Mouse (Mus musculus) brain, embryonic 18.5 days (tissue): ENCODE measurements around the gene Ccdc57.

Experiments
- DNase-seq: peaks from one replicate; pipeline ENCODE4 v3.0.0-alpha.2; 2012; ENCODE audit warnings: low read depth, low spot score

The Ccdc57 gene

DNA sequence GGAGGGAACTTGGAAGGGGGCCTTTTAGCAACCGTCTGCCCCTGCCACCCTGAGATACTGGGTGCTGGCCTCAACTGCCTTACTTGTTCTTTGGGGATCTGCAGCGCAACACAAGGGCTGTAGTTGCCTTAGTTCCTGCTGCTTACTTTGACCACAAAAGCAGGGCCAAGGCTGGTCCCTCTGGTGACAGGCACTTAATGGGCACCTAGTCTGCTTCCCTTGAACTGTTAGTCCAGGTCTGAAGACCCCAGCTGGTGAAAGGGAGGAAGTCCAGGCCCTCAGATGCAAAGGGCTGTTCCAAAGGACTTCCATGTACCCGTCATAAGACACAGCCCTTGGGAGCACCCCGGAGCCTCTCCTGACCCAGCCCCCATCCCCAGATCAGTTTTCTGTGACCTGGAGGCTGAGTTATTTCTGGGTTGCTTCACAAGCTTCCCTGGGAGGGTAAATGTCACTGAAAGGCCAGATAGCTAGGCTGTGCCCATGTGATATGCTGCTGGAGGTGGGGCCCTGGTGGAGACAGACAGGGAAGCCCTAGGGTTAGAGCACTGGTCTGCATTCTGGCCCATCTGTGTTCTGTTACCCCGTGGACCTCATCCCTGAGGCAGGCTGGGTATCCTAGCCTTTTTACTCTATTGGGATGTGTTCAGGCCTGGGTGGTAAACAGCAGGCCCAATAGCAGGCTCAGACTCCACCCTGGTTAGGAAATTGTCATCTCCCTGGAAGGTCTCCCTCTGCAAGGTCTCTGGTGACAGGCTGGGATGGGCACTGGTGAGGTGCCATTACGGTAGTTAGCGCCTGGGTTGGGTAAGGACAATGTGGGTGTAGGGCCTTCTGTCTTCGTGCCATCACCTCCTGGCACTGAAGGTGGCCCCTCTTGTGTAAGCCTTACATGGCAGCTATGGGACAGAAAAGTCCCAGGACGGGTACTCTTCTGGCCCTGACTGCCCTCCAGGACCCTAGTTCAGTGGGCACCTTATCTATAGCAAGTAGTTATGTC, 19.4 kb upstream of the Ccdc57 start:
- no peak for DNase-seq

DNA sequence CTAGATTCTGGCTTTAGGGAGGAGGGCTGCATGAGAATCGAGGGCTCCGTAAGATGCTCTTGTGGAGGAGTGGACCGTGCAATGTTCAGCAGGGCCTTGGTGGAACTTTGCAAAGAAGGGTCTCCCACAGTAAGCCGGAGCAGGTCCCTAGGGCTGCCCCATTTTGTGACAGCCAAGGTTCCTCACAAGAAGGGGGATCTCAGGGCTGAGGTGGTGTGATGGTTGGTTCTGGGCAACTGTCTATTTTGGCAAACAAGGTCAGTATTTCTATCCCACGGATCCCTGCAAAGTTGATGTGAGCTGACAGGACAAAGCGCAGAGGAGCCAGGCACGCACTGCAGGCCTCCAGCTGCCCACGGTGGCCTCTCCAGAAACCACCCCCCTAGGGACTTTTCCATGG, 18.6 kb upstream of the Ccdc57 start:
- DNase-seq = no peak

DNA sequence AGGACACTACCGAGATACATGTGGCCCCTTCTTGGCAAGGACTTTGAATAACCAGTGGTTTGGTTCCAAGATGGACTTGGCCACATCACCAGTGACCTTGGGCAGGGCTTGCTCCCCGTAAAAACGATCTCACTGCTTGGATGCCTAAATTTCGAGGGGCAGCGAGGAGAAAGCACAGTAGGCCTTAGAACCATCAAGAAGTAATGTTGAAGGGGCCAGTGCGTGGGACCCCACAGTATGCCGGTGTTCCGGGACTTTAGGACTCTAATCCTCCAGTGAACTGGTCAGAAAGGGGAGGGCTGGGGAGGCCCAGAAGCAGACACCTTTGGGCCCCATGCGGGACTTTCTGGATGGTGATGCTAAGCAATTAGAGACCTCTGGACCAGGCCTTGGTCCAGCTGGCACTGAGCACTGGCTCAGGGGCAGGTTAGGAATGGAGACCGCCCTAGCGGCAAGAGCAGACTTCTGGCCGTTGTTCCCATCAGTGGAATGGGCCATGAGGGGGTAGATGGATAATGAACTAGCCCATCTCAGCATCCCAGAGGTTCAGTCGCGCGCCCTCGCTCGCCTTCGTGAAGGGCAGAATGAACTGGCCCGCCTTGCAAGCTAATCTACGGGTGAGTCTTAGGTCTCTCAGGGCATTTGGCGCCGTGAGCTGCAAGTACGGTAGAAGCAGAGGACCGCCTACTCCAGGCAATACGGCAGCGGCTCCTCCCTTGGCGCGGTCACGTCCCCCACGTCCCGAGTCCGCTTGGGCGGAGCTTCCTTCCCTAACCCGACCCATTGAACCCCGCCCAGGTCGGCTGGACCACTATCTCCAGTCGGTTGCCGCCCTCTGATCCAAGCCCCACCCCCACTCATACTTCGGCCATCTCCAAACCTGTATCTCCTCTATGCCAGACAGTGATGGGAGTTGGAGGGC, 17.9 kb upstream of the Ccdc57 start:
- peak; percentile 61 for DNase-seq

DNA sequence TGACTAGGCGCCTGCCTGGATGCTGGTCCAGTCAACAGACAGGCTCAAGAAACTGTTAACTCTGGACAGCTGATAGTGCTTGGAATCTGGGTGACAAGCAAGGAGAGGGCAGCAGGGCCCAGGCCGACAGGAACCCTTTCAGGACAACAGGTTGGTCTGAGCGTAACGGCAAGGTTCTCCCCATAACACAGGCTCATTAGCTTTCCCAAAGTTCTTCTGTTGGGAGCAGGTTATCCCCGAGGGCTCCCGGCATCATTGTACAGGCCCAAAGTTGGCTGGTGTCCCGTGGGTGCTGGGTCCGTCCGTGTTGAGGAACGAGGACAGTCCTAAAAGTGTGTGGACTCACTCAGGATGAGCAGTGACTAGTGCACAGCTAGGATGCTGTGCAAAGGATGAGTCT, 17.2 kb upstream of the Ccdc57 start:
- DNase-seq = no peak

DNA sequence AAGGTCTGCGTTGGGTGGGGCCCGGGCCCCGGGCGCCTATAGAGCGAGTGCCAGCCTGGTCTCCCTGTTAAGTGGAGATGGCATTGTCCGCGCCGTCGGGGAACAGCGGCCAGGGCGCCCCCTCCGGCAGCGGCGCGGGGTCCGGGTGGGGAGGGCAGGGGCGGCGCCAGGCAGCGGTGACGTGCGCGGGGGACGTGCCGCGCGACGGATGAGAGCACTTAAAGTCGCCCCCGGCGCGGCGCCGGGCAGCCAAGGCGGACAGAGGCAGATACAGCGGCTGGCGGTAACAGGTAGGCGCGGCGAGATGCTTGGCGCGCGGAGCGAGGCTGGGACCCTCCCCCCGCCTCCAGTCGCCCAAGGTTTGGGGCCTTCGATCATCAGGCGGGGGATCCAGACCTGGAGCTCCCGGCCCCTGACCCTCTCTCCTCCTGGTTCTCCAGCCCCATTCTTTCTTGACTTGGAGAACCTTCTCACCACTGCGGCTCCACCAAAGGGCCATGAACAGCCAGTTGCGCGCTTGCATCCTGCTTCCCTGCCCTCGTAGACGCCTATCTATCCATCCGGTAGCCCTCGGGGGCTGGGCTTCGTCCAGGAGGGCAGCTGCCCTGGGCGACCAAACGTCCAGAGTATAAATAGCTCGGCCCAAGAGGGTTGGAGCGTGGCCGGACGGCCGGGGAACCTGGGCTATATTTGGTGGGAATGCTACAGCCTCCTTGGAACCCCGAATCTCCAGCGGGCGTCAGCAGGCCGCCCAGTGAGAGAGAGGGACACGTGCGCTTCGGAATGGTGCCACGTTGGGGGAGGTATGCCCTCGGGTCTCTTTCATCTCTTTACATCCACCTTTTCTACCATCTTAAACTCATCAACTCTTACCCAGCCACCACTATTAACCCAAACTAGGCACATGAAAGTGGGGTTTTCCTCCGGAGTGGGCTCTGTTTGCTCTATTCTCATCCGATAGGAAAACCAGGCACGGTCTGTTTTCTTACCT, 16.5 kb upstream of the Ccdc57 start:
- no peak for DNase-seq

DNA sequence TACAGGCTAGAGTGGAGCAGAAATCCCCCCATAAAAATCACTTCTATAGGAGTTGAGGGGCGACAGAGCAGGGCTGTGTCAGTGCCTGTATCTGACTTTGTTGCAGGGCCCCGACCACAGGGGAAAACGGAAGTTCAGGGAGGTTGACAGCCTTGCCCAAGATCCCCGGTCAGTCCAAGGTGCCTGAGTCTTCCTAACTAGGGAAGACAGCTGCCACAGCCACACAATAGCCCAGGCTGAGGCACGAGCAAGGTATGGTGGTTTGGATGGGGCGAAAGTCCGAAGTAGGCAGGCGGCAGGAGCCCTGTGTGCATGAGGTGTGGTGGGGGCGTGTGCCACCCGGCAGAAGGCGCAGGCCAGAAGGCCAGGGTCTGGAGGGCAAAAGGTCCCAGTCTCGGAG, 15.7 kb upstream of the Ccdc57 start, which contains the start of gene Slc16a3:
Gene Slc16a3 (plus strand): TSS at position 153 of the 400 bp plus-strand sequence.
- no peak for DNase-seq

DNA sequence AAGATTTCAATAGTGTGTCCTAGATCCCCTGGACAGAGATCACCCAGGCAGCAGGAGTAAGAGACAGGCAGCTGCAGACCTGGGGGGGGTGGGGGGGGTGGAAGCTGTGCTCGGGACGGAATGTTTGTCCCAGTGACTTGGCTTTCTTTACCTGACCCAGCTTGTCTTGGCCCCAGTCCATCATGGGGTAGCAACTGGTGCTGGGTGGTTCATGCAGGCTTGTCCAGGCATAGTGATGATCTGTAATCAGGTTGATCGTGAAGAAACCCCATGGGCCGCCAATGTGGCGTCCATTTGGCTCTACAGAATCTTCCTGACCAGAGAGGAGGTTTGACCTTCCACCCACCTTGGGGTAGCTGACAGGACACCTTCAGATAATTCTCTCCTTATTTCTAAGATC, 13.3 kb upstream of the Ccdc57 start:
- no peak for DNase-seq

DNA sequence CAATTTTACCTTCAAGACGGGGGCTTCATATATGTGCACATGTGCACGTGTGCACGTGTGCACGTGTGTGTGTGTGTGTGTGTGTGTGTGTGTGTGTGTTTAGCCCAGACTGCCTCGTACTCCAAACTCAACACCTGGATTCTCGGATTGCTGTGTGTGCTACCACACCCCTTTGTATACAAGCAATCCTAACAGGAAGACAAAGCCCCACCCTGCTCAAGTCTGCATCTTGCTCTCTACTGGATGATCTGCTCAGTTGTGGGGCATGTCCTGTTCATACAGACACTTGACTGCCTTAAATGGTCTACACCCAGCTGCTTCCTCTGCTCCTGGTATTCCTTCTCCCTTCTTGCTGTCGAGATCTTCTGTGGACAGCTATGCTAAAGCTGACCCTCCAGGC, 12.6 kb upstream of the Ccdc57 start:
- DNase-seq = no peak

DNA sequence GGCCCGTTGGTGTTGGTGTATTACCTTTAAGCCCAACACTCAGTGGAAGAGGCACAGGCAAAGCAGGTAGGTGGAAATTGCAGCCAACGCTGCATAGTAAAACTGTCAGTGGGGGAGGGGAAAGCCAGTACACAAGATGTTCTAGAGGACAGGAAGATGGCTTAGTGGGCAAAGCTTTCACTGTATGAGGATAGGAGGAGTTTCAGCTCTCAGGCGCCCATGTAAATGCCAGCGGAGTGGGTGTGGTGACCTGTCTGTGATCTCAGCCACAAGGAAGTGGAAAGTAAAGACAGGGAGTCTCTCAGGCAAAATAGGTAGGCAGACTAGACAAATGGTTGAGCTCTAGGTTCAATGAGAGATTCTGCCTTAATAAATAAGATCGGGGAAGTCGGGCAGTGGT, 8.3 kb upstream of the Ccdc57 start:
- no peak for DNase-seq

DNA sequence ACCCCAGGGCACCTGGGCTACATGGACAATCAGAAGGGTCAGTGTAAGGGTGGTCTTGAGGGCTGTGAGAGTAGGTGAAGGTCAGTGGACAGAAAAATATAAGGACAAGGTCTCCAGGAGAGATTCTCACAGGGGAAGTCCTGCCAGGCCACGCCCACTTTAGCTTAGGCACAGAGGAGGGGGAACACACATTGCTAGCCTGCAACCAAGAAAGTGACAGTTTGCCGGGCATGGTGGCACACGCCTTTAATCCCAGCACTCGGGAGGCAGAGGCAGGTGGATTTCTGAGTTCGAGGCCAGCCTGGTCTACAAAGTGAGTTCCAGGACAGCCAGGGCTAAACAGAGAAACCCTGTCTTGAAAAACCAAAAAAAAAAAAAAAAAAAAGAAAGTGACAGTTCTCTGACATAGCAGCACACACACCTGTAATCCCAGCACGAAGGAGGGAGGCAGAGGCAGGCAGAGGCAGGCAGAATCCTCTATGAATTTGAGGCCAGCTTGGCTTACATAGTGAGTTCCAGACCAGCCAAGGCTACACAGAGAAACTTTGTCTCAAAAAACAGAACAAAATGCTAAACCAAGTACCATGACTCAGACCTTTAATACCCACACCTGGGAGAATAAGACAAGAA, 7.2 kb upstream of the Ccdc57 start:
- no peak for DNase-seq

DNA sequence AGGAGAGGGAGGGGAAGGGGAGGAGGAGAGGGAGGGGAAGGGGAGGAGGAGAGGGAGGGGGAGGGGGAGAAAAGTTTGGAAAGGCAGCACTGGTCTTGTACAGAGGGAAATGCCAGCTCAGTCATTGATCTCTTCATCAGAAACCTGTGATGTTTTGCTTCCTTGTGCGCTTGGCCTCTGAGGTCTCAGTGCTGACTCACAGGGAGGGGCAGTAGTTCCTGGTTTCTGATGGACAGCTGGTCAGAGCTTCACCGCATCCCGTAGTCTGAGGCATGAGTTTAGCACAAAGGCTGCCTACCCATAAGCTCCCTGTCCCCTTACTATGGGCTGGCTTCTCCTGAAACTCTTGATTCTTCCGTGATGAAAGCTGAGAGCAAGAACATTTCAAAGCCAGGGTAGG, 6.1 kb upstream of the Ccdc57 start:
- DNase-seq = no peak

DNA sequence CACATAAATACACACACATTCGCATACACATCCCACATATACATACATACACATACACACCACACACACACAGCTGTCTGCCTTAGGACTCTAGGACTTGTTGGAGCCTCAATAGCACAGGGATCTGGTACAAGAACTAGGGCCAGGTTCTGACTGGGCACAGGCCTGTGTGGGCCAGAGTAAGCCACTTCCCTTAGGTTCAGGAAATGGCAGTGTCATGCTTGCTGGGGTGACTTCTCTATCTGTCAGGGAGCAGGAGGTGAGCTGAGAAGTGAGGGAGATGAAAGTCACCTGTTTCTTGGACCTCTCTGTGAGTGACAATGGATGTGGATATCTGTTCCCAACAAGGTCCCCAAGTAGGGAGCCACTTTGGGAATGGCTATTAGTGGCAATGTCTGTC, 5.3 kb upstream of the Ccdc57 start:
- no peak for DNase-seq

DNA sequence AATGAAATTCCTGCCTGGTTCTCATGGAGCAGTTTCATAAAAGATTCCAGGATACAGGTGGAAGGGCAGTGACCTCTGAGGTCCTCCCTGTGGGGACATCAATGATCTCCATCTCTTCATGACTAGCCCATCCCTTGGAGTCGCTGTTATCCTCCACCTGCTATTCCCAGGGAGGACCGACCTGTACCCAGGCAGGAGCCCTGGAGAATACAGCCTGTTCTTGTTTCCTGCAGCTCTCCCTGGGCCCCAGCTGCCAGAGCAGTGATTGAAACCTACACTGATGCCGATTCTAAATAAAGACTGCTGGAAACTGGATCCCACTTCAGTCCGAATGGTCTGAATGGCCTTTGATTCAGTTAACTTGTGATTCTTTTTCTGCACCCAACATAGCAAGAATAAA, 1.2 kb downstream of the Ccdc57 start:
- DNase-seq = no peak

DNA sequence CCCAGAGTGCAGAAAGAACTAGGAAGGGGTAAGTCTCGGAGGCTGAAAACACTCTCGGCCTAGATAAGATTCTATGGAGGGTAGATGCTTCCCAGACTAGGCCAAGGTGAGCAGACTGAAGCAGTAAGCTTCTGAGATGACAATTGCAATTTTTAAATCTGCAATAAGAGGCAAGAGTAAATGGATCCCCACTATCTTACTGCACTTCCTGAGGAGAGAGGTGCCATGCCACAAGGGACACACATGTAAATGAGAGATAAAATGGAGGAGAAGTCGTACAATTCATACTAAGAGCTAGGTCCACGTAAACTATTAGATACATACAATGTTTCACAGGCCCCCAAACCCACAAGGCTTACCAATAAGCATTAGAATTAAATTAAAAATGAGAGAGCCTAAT, 4.2 kb downstream of the Ccdc57 start:
- DNase-seq = no peak

DNA sequence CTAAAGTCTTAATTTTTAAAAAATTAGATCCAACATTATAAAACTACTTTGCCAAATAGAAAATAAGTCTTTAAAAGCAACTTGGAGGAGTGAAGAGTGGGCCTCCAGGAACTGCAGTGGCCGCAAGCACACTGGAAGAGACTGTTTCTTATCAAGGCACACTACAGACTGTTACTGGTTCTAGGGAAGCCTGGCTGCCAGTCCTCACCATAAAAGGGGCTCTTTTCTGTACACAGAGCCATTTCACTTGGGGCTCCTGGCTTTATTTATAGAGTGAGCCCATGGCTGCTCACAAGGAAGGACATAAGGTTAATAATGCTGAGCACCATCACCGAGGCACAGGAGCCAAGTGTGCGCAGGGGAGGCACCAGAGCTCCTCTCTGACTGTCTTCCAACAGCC, 10.1 kb downstream of the Ccdc57 start:
- no peak for DNase-seq

DNA sequence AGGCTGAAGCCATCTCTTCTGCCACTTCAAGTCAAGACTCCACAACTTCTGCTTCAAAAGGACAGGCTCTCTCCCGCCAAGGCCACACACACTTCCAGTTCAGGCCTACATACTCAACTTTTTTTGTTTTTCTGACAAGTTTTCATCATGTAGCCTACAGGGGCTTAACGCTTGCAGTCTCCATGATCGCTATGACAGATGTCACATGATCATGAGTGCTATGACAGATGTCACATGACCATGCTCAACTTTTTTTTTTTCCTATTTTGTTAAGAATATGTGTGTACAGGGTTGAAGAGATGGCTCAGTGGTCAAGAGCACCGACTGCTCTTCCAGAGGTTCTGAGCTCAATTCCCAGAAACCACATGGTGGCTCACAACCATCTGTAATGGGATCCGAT, 14.9 kb downstream of the Ccdc57 start:
- no peak for DNase-seq

DNA sequence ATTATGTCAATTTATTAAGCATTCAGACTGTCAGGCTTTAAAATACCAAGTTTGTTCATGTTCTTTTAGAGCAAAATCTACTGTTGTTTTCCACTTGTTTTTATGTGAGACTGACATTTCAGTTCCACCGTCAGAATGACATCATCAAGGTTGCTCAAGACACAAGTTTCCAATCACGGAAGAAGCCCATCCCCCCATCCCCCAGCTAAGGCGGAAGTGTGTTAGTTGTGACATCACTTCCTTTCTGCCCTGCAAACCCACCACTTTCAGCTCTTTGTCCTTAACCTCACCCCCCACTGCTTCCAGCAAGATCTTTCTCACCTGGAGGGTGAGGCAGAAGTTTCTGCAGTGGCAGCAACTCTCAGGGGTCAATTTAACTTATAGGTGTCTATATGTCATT, 16.2 kb downstream of the Ccdc57 start:
- DNase-seq = no peak

DNA sequence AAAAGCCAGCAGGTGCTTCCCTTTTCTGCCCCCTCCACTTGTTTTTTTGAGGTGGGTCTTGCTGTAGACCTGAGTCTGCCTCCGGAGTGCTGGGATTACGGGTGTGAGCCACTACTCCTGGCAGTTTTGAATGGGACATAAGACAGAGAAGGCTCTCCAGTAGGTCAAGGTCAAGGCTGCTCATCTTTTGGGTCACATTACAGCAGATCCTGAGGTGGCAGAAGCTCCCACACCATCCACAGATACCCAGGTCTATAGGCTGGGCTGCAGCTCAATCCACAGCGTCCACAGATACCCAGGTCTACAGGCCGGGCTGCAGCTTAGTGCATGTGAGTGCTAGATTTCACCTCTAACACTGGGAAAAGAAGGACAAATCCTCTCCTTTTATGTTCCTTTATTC, 18.9 kb downstream of the Ccdc57 start:
- DNase-seq = no peak

DNA sequence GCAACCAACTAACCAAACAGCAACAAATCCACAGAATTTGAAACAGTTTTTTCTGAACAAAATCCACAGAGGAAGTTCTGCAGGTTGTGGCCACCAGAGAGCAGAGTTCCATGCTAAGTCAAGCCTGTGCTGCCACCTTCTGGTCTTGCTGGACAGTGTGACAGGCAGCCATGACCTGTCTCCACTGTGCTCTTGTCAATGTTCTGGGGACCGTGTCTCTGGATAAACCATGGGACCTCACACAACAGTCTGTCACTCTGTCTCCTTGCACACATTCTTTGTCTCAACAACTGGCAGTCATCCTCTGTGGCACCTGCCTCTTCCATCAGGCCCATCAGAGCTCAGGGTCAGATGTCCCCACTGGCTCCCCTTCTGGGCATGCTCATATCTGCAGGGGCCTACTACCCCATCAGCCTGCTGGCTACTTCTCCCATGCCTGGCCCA, 27.2 kb downstream of the Ccdc57 start:
- DNase-seq = peak; percentile 1

DNA sequence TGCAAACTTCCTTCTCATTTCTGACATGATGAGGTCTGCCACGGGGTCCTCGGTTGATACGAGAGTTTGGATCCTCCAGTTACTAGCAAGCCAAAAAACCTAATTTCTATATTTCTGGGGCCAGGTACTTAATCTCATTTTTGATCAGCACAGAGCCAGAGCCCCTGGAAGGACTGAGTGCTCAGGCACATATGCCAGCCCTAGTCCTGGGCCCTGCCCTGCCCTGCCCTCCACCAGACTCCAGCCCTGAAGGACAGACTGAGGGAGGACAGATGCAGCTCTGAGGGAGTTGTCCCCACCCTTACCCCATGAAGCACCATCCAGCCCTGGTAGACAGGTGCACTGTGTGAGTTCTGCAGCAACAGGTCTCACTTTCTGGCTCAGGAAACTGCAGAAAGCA, 28.1 kb downstream of the Ccdc57 start:
- DNase-seq = no peak
